Mouse (Mus musculus): ENCODE data around the gene Phb.

Gene Phb

DNA sequence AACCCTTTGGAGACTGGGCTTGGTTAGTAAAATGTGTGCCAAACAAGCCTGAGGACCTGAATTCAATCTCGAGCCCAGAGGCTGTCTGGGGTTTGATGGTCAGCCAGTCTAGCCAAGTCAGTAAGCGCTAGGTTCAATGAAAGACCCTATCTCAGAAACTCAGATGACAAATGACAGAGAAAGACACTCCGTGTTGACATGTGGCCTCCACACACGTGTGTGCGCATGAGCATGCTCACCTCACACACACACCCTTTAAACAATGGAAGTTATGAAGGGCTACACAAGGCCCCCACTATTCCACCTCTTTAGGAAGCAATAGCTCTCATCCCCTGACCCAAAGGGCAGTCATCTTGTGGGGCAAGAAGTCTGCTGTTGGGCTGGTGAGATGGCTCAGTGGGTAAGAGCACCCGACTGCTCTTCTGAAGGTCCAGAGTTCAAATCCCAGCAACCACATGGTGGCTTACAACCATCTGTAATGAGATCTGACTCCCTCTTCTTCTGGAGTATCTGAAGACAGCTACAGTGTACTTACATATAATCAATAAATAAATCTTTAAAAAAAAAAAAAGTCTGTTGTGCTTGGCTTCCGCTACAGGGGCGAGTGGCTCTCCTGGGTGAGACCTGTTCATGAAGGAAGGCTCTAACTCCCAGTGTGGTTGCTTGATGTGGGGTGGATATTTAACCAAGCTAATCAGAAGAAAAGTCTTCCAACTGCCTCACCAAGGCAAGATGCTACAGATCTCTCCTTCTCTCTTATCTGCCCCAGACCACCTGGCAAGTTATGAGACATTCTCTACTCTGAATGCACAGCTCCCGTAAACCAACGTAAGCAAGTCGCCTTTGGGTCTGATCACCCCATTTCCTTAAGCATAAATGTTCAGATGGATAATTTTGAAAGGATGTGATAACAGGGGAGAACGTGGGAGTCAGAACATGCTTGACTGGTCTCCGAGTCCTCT is 34.3 kb downstream of the Phb start:
- in situ Hi-C loops (cut with MboI; ENCODE audit: low pct_unique_long_range_greater_than_20kb in 1 of 2, low sequenced_read_pairs in 2 of 2, unreplicated experiment in 1 of 2) = no loop called here

DNA sequence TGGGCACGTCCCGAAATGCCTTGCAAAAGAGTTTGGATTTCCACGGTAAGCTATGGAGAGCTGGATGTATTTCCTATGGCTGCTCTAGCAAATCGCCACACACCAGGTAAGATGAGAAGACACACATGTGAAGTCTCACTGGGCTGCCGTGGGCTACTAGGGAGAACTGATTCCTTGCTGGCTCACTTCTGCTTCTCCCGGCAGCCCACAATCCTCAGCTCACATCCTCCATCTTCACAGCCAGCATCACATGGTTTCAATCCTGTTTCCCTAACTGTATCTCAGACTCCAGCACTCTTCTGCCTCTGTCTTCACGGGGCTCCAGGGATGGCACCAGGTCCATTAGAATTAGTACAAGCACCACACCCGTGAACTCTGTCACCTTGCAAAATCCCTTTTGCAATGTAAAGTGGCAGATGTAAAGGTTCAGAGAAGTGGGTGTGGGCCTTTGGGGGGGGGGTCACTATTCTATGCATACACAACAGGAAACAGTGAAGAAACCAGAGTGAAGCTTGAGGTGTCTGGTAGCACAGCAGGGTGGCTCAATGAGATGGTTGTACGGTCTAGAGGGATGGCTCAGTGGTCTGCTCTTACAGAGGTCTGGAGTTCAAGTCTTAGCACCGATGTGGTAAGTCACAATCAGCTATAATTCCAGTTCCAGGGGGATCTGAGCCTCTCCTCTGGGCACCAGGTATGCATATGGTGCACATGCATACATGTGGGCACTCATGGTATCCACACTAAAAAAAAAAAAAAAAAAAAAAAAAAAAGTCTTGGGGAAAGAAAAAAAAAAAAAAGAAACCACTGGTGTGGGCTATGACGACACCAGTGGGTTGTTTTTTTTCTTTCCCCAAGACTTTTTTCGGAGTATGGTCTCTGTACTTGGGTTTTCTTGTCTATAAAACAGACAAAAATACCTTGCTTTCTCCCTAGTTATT is 37.5 kb downstream of the Phb start:
- in situ Hi-C loops (cut with MboI; ENCODE audit: low pct_unique_long_range_greater_than_20kb in 1 of 2, low sequenced_read_pairs in 2 of 2, unreplicated experiment in 1 of 2) = no loop called here

DNA sequence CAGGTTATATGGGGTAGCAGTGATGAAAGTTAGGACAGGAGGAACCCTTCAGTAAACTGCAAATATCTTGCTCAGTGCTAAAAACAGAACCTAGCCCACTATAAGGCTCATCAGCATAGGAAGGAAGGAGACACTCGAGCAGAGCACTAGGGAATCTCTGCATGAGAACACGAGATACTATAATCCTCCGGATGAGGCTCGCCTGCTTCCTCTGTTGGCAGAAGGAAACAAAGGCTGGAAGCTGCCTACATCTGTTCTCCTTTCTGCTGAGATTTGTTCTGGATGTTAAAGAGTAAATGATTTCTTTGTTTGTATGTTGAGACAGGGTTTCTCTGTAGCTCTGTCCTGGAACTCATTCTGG is 38.2 kb downstream of the Phb start:
- in situ Hi-C loops (cut with MboI; ENCODE audit: low pct_unique_long_range_greater_than_20kb in 1 of 2, low sequenced_read_pairs in 2 of 2, unreplicated experiment in 1 of 2) = no loop called here

- in situ Hi-C loops (cut with MboI; ENCODE audit: low pct_unique_long_range_greater_than_20kb in 1 of 2, low sequenced_read_pairs in 2 of 2, unreplicated experiment in 1 of 2) = no loop called here
These were observed 42.8 kb downstream of the Phb start for GRCm38 (mm10) chr11:95709534-95710040.

- in situ Hi-C loops (cut with MboI; ENCODE audit: low pct_unique_long_range_greater_than_20kb in 1 of 2, low sequenced_read_pairs in 2 of 2, unreplicated experiment in 1 of 2) = no loop called here
These were observed 43.7 kb downstream of the Phb start for GRCm38 (mm10) chr11:95710478-95710877.

GRCm38 (mm10) chr11:95712085-95712562 is 45.4 kb downstream of the Phb start:
- in situ Hi-C loops (cut with MboI; ENCODE audit: low pct_unique_long_range_greater_than_20kb in 1 of 2, low sequenced_read_pairs in 2 of 2, unreplicated experiment in 1 of 2) = no loop called here

GRCm38 (mm10) chr11:95712563-95713224 is 45.9 kb downstream of the Phb start, which contains the start of gene Zfp652:
TSS of gene Zfp652 (plus strand) at chr11:95712673.
- in situ Hi-C loops (cut with MboI; ENCODE audit: low pct_unique_long_range_greater_than_20kb in 1 of 2, low sequenced_read_pairs in 2 of 2, unreplicated experiment in 1 of 2) = no loop called here

- in situ Hi-C loops (cut with MboI; ENCODE audit: low pct_unique_long_range_greater_than_20kb in 1 of 2, low sequenced_read_pairs in 2 of 2, unreplicated experiment in 1 of 2) = no loop called here
These were observed 46.6 kb downstream of the Phb start for GRCm38 (mm10) chr11:95713225-95713810.

DNA sequence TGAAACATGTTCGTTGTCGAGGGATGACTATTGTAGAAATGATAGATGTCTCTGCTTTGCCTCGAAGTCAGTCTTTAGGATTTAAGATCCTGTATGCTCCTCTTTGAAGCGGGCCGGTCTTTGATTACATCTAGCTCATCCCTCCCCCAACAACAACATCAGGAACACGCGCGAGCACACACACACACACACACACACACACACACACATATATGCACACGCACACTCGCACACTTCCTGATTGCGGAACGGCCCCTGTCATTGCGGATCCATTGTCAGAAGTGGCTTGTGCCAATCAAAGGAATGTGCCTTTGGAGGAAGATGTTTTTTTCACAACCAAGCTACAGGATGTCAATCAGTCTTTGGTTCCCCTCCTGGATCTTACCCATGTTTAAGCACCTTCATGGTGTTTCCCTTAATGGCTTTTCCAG is 47.1 kb downstream of the Phb start:
- in situ Hi-C loops (cut with MboI; ENCODE audit: low pct_unique_long_range_greater_than_20kb in 1 of 2, low sequenced_read_pairs in 2 of 2, unreplicated experiment in 1 of 2) = no loop called here

DNA sequence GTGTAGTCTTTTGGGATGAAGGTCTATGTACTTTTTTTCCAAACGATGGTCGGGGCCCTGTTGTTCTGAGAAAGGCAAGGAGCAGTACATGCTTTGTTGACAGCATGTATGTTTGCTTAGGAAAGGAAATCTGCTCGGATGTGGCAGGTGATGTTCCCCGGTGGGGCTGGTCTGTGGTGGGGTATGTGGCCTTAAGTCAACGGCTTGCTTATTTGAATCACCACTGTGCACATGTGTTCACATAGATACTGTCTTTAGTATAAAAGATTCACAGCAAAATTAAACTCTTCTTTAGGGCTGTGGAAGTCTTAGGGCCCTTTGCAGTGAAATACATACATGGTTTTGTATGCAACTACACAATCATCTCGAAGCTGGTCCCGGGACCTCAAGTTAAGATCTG is 47.7 kb downstream of the Phb start:
- in situ Hi-C loops (cut with MboI; ENCODE audit: low pct_unique_long_range_greater_than_20kb in 1 of 2, low sequenced_read_pairs in 2 of 2, unreplicated experiment in 1 of 2) = no loop called here

GRCm38 (mm10) chr11:95716136-95716535 is 49.4 kb downstream of the Phb start:
- in situ Hi-C loops (cut with MboI; ENCODE audit: low pct_unique_long_range_greater_than_20kb in 1 of 2, low sequenced_read_pairs in 2 of 2, unreplicated experiment in 1 of 2) = no loop called here

DNA sequence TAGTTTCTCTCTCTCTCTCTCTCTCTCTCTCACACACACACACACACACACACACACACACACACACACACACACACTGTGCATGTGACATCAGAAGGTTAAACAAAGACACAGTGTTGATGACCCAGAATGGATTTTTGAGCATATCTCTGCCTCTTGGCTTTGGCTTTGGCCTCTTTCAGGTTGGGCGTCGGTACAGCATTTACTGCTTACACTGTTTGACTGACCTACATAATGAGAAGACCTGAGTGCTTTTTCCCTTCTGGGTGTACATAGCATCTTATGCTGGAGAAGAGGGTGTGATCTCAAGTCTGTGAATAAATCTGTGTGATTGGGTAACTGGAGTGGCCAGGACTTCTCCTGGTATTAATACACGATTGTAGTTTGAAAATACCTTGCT is 52.6 kb downstream of the Phb start:
- in situ Hi-C loops (cut with MboI; ENCODE audit: low pct_unique_long_range_greater_than_20kb in 1 of 2, low sequenced_read_pairs in 2 of 2, unreplicated experiment in 1 of 2) = no loop called here

DNA sequence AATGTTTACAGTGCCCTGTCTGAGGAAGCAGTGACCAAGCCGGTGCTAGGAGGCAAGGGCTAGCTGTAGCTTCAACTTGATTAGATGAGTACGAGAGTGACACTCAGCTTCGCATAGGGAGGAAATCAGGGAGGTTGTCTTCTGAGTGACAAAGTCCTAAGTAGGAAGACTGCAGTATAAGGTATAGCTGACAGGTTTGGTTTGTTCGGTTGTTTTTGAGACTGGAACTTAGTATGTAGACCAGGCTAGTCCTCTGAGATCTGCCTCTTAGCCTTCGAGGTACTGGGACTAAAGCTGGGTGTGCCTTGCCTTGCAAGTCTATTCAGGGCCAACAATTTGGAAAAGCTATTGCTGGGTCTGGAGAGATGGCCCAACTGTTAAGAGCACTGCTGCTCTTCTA is 56.5 kb downstream of the Phb start, which contains the start of gene B130006D01Rik:
TSS of gene B130006D01Rik (plus strand) at position 301 of the 400 bp plus-strand sequence.
- in situ Hi-C loops (cut with MboI; ENCODE audit: low pct_unique_long_range_greater_than_20kb in 1 of 2, low sequenced_read_pairs in 2 of 2, unreplicated experiment in 1 of 2) = no loop called here

DNA sequence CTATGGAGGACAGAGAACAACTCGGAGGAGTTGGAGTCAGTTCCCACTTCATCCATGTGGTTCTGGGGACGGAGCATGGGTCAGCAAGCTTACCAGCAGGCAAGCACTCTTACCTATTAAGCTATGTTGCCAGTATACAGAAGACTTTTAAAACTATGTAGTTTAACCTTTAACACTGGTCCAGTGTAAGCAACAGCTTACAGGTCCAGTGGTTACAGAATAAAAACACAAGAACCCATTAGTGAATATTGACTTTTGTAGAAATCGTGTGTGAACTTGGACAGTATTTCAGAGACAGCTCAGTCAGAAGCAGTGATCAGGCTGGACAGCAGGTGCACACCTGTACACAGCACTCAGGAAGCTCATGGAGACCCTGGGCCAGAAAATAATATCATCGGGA is 57.7 kb downstream of the Phb start:
- in situ Hi-C loops (cut with MboI; ENCODE audit: low pct_unique_long_range_greater_than_20kb in 1 of 2, low sequenced_read_pairs in 2 of 2, unreplicated experiment in 1 of 2) = no loop called here

DNA sequence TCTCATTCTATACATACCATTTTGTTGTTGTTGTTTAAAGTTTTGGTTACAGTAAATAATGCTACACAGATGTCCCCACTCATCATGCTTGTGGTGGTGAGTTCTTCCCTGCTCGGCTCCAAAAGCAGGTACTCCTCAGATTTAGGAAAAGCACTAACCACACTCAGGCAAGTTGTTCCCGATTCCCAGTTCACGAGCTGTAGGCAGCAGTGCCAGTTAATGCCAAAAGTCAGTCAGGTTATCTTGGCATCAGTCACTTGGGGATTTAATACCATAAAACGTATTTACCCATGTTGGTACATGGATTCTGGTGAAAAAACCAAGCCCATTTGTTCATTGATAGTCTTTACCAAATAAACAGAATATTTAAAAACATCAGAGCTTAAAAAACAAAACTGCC is 59.4 kb downstream of the Phb start:
- in situ Hi-C loops (cut with MboI; ENCODE audit: low pct_unique_long_range_greater_than_20kb in 1 of 2, low sequenced_read_pairs in 2 of 2, unreplicated experiment in 1 of 2) = no loop called here

- in situ Hi-C loops (cut with MboI; ENCODE audit: low pct_unique_long_range_greater_than_20kb in 1 of 2, low sequenced_read_pairs in 2 of 2, unreplicated experiment in 1 of 2) = no loop called here
These were observed 61.2 kb downstream of the Phb start for GRCm38 (mm10) chr11:95727947-95728346.

GRCm38 (mm10) chr11:95728916-95729907 is 62.5 kb downstream of the Phb start:
- in situ Hi-C loops (cut with MboI; ENCODE audit: low pct_unique_long_range_greater_than_20kb in 1 of 2, low sequenced_read_pairs in 2 of 2, unreplicated experiment in 1 of 2) = no loop called here
